ENCODE assay signal across 16 mouse cellular contexts in genomic region chr16:44552726-44553125, GRCm38 (mm10). TPM values are rescaled to one million over a fixed set of nuclear protein-coding genes. Genes with fewer than 3 reads are reported as not detected.
A peak's percentile ranks its signal among the peaks of the same experiment; 100 is the strongest.
DNase-seq lines count a peak whose midpoint lies in the region; ATAC-seq and TF ChIP-seq lines count a peak whose summit lies in the region.
"Had no signal": no experiment of that assay in that cellular context is flagged by ENCODE, and none has a peak within 500 bp of the region (broad histone marks: within the 10 kb centered on the region; RNA-seq: fewer than 3 reads in every experiment).

No protein-coding gene starts in this region.

- H3K4me1 ChIP-seq in lung, embryonic 14.5 days (ENCODE audit: insufficient read depth): peaks cover 27% of the 10 kb centered on the region
- peaks cover 45% of the 10 kb centered on the region for H3K4me1 ChIP-seq in hindbrain, embryonic 14.5 days (replicated peaks; ENCODE audit: control insufficient read depth, insufficient read depth, low read length)
- peaks cover 60% of the 10 kb centered on the region for H3K4me1 ChIP-seq in midbrain, embryonic 14.5 days (ENCODE audit: control insufficient read depth, insufficient read depth, low read length)
- H3K4me1 ChIP-seq: liver, embryonic 13.5 days had no signal

- no peak overlapping the region for H3K9ac ChIP-seq in lung, embryonic 14.5 days
- no peak overlapping the region for H3K9ac ChIP-seq in hindbrain, embryonic 14.5 days
- H3K9ac ChIP-seq in midbrain, embryonic 14.5 days (replicated peaks; ENCODE audit: low read length): no peak overlapping the region
- H3K9ac ChIP-seq: heart, embryonic 12.5 days; liver, embryonic 13.5 days had no signal

- no peak for ATAC-seq in lung, embryonic 14.5 days (ENCODE audit: insufficient read depth)
- ATAC-seq in hindbrain, embryonic 14.5 days (ENCODE audit: low FRiP score): no peak
- no peak for ATAC-seq in midbrain, embryonic 14.5 days (ENCODE audit: low FRiP score, low TSS enrichment)
- ATAC-seq: Patski had no signal

- no peak for TF ChIP-seq CTCF in lung, embryonic 14.5 days (IDR thresholded peaks at IDR 0.05; ENCODE audit: low read depth)

- H3K9me3 ChIP-seq in lung, embryonic 14.5 days (ENCODE audit: low read depth, low read length): no peaks in the 10 kb centered on the region
- no peaks in the 10 kb centered on the region for H3K9me3 ChIP-seq in hindbrain, embryonic 14.5 days (ENCODE audit: control insufficient read depth, low read length)
- H3K9me3 ChIP-seq in midbrain, embryonic 14.5 days (ENCODE audit: control insufficient read depth, low read length): no peaks in the 10 kb centered on the region
- H3K9me3 ChIP-seq: heart, embryonic 12.5 days; liver, embryonic 13.5 days had no signal

- H3K4me2 ChIP-seq in lung, embryonic 14.5 days: peak overlapping the region; percentile 15; the same call in 1 of the 2 replicates
- H3K4me2 ChIP-seq in hindbrain, embryonic 14.5 days (replicated peaks): peak overlapping the region; percentile 43
- peak overlapping the region; percentile 95 for H3K4me2 ChIP-seq in midbrain, embryonic 14.5 days (ENCODE audit: low read length)
- H3K4me2 ChIP-seq: heart, embryonic 12.5 days; liver, embryonic 13.5 days had no signal

- intact Hi-C loops in left cerebral cortex, postnatal 10 days (cut with DNase I): no loop called here

- DNase-seq in cerebellum, adult 9-11 months: peak; percentile 37
- DNase-seq in cerebellum, postnatal 10 days: no peak
- DNase-seq in lung, embryonic 14.5 days: no peak
- no peak for DNase-seq in lung, postnatal 4 days
- no peak for DNase-seq in hindbrain, embryonic 14.5 days (ENCODE audit: low spot score)
- DNase-seq in midbrain, embryonic 14.5 days: no peak
- DNase-seq in ovary, postnatal 36 days (ENCODE audit: low spot score): no peak
- DNase-seq in left cerebral cortex, postnatal 10 days (ENCODE audit: extremely low spot score in 1 of 2, low spot score in 2 of 2): no peak
- DNase-seq: gastrocnemius, postnatal 10 days; heart, postnatal 4 days; kidney, adult 2 months; liver, embryonic 13.5 days; lung, postnatal 14 days had no signal

- WGBS in lung, embryonic 14.5 days: 80% methylated on average over 5 of the region's 5 CpGs
- 78% methylated on average over 5 of the region's 5 CpGs for WGBS in hindbrain, embryonic 14.5 days
- 64% methylated on average over 5 of the region's 5 CpGs for WGBS in midbrain, embryonic 14.5 days

- no peaks in the 10 kb centered on the region; the same call in 1 of the 2 replicates for H3K36me3 ChIP-seq in lung, embryonic 14.5 days (ENCODE audit: insufficient read depth)
- no peaks in the 10 kb centered on the region for H3K36me3 ChIP-seq in hindbrain, embryonic 14.5 days (replicated peaks; ENCODE audit: control insufficient read depth, insufficient read depth)
- no peaks in the 10 kb centered on the region for H3K36me3 ChIP-seq in midbrain, embryonic 14.5 days (ENCODE audit: control insufficient read depth, insufficient read depth, low read length)
- H3K36me3 ChIP-seq: heart, embryonic 12.5 days; liver, embryonic 13.5 days had no signal

- H3K27ac ChIP-seq in lung, embryonic 14.5 days (ENCODE audit: low read depth): 0 out of 2 replicates have a peak overlapping the region, but pooled peaks have one; percentile 33
- peak overlapping the region; percentile 34; the same call in 1 of the 2 replicates for H3K27ac ChIP-seq in hindbrain, embryonic 14.5 days
- peak overlapping the region; percentile 33; the same call in 1 of the 2 replicates for H3K27ac ChIP-seq in midbrain, embryonic 14.5 days (replicated peaks; ENCODE audit: low read depth, low read length)
- H3K27ac ChIP-seq: left cerebral cortex, adult 2 months; liver, embryonic 13.5 days had no signal

- H3K4me3 ChIP-seq in lung, embryonic 14.5 days (ENCODE audit: low read depth, low read length): no peak overlapping the region
- no peak overlapping the region for H3K4me3 ChIP-seq in hindbrain, embryonic 14.5 days (replicated peaks; ENCODE audit: low read length)
- no peak overlapping the region for H3K4me3 ChIP-seq in midbrain, embryonic 14.5 days (replicated peaks; ENCODE audit: low read depth, low read length)
- H3K4me3 ChIP-seq: heart, embryonic 12.5 days; left cerebral cortex, adult 2 months; liver, embryonic 13.5 days had no signal

- no peaks in the 10 kb centered on the region for H3K27me3 ChIP-seq in lung, embryonic 14.5 days (ENCODE audit: insufficient read depth, low read length)
- no peaks in the 10 kb centered on the region for H3K27me3 ChIP-seq in hindbrain, embryonic 14.5 days (ENCODE audit: control insufficient read depth, insufficient read depth, low read length)
- no peaks in the 10 kb centered on the region for H3K27me3 ChIP-seq in midbrain, embryonic 14.5 days (ENCODE audit: control insufficient read depth, insufficient read depth, low read length)
- H3K27me3 ChIP-seq: heart, embryonic 12.5 days; Patski had no signal

RNA-seq across cellular contexts. Expression of gene Boc, which starts 6.0 kb away (rescaled TPM):
- polyA plus RNA-seq in lung, embryonic 14.5 days (2014; fragmentation: Nextera tagmentation; extraction: Ambion mirVana): 36.4 and 38.8 TPM in 2 replicates
- polyA plus RNA-seq in hindbrain, embryonic 14.5 days (2014; fragmentation: Nextera tagmentation; extraction: Ambion mirVana): 10.1 and 11.8 TPM in 2 replicates
- 14.1 and 22.6 TPM in 2 replicates for polyA plus RNA-seq in midbrain, embryonic 14.5 days (2014; fragmentation: Nextera tagmentation; extraction: Ambion mirVana)
- total RNA-seq in left cerebral cortex, postnatal 10 days (2021): 10 to 100 TPM; 20.4 to 21.4 TPM

Comparison
In these comparisons a context has a peak if more than half of its experiments do, and no peak if none do; other contexts are left out.
1. H3K4me2 ChIP-seq: peak in every context shown above with its lines; median percentile 95 in midbrain, embryonic 14.5 days; 43 in hindbrain, embryonic 14.5 days; 15 in lung, embryonic 14.5 days.